Mouse (Mus musculus): ENCODE data around the gene Adrb1. TPM values are rescaled to one million over a fixed set of nuclear protein-coding genes. Genes with fewer than 3 reads are reported as not detected.
A peak's percentile ranks its signal among the peaks of the same experiment; 100 is the strongest.

Gene Adrb1
- 1.2 and 1.6 TPM in 2 replicates for polyA plus RNA-seq (2014; fragmentation: Nextera tagmentation; extraction: Ambion mirVana)

DNA sequence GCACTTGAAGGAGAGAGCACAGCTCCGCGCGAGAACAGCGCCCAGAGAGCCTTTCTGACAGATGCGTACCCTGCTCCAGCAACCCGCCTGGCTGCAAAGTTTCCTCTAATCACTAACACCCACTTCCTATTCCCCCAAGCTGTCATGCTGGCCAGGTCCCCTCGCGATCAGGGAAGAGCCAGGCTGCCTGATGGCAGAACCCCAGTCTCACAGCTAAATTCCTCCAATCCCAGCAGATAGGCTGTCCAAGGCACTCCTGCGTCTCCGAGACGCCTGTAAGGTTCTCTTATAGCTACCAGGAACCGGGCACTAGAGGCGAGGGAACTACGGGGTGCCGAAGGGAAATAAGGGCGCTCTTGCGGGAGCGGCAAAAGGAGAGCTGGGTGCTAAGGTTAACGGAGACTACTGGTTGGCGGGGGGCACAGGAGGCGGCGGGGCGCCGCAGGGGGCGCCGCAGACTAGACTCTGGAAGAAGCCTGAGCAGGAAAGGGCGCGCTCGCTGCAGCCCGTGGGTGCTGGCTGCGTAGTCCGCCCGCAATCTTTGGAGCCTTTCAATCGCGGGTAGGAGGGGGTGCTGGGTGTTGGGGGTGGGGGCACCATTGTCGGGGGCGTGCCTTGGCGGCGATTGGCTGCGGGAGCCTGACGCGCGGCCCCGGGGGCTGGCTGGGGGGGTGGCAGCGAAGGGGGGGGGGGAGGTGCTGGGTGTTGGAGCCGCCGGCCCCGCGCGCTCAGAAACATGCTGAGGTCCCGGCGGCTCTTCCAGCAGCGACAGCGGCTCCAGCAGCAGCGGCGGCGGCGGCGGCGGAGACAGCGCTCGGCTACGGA is at the start of gene Adrb1:
Gene Adrb1 (plus strand): TSS at position 813 of the 825 bp plus-strand sequence.
- peak; percentile 26; the same call in 1 of the 2 replicates for TF ChIP-seq CTCF (IDR thresholded peaks at IDR 0.05; ENCODE audit: low read depth)
- Histone ChIP-seq H3K27ac (ENCODE audit: low read depth) (no peak within 1 kb of the TSS), H3K9ac (peak within 1 kb of the TSS; percentile 54), H3K4me1 (ENCODE audit: insufficient read depth) (peaks cover 17% of the 10 kb centered on the region; the same call in 1 of the 2 replicates), H3K27me3 (ENCODE audit: insufficient read depth, low read length) (peaks cover 61% of the 10 kb centered on the region), H3K36me3 (ENCODE audit: insufficient read depth) (no peaks in the 10 kb centered on the region), H3K4me3 (ENCODE audit: low read depth, low read length) (peak within 1 kb of the TSS; percentile 59), H3K4me2 (peak within 1 kb of the TSS; percentile 94), H3K9me3 (ENCODE audit: low read depth, low read length) (no peaks in the 10 kb centered on the region)
- DNase-seq (peak; percentile 69), ATAC-seq (ENCODE audit: insufficient read depth) (peak; percentile 51; the same call in 1 of the 2 replicates)
- under 1% methylated on average over 62 of the region's 63 CpGs for WGBS

DNA sequence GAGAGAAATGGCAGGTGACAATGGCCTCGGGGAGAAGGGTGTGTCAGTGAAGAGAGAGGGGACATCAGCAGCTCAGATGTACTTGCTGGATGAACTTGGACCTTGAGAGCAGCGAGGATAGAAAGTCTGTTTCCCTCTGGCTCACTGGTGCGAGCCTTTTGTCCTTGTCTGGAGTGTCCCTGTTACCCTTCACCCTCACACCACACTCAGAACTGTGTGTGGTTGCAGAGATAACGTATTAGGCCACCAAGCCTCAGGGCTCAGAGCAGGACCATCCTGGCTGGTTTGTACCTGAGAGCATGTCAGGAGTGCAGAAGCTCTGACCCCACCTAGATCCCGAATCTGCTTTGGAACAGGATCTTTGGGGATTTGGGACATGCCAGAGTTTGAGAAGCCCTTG is 46.3 kb upstream of the Adrb1 start:
- no peak overlapping the region for H3K4me3 ChIP-seq (ENCODE audit: low read depth, low read length)
- no peak for TF ChIP-seq CTCF (IDR thresholded peaks at IDR 0.05; ENCODE audit: low read depth)
- H3K4me2 ChIP-seq: no peak overlapping the region
- no peaks in the 10 kb centered on the region for H3K27me3 ChIP-seq (ENCODE audit: insufficient read depth, low read length)
- 0 out of 2 replicates have a peak, but pooled peaks cover 2% of the 10 kb centered on the region for H3K4me1 ChIP-seq (ENCODE audit: insufficient read depth)
- ATAC-seq (ENCODE audit: insufficient read depth): no peak
- no peaks in the 10 kb centered on the region for H3K9me3 ChIP-seq (ENCODE audit: low read depth, low read length)
- no peak overlapping the region for H3K9ac ChIP-seq
- no peak overlapping the region for H3K27ac ChIP-seq (ENCODE audit: low read depth)
- DNase-seq: no peak
- H3K36me3 ChIP-seq (ENCODE audit: insufficient read depth): no peaks in the 10 kb centered on the region
- WGBS: 81% methylated on average over 5 of the region's 5 CpGs

DNA sequence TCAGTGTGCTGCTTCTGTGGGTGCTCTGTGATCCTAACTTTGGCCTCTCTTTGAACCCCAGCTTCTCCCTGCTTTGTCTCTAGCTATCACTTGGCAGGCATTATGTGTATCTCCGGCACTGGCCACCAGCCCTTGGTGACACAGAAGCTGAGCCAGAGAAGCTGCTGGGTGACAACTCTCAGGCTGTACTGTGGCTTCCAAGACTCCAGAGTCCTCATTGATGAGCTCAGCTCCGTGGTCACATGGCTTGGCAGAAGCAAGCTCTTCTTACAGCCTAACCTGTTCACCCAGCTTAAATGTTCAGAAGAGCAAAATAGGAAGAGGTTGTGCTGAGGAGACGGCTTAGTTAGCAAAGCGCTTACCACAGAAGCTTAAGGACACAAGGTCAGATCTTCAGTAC is 45.5 kb upstream of the Adrb1 start:
- H3K9me3 ChIP-seq (ENCODE audit: low read depth, low read length): no peaks in the 10 kb centered on the region
- no peak overlapping the region for H3K4me3 ChIP-seq (ENCODE audit: low read depth, low read length)
- H3K4me1 ChIP-seq (ENCODE audit: insufficient read depth): 0 out of 2 replicates have a peak, but pooled peaks cover 2% of the 10 kb centered on the region
- no peak for TF ChIP-seq CTCF (IDR thresholded peaks at IDR 0.05; ENCODE audit: low read depth)
- H3K27me3 ChIP-seq (ENCODE audit: insufficient read depth, low read length): no peaks in the 10 kb centered on the region
- ATAC-seq (ENCODE audit: insufficient read depth) (peak; percentile 42; the same call in 1 of the 2 replicates), DNase-seq (peak; percentile 68)
- no peak overlapping the region for H3K27ac ChIP-seq (ENCODE audit: low read depth)
- H3K36me3 ChIP-seq (ENCODE audit: insufficient read depth): no peaks in the 10 kb centered on the region
- H3K4me2 ChIP-seq: no peak overlapping the region
- H3K9ac ChIP-seq: no peak overlapping the region
- WGBS: 76% methylated on average over 4 of the region's 4 CpGs

DNA sequence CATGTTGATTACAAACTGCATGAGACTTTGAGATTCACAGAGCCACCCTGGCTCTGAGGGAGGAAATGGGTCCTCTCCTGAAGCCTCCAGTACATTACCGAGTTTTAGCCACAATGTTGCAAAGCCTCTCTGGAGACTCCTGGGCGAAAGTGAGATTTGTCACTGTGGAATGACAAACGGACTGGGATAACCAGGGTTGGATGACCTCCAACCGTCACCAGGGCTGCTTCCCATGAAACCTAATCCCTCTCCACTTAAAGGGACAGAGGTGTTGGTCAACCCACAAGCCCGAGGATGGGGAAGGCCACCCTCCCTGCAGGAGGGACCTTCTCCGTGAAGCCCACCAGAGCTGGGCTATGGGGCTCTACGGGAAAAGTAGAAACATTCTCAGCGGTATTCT is 44.4 kb upstream of the Adrb1 start:
- H3K9me3 ChIP-seq (ENCODE audit: low read depth, low read length): no peaks in the 10 kb centered on the region
- 28% methylated on average over 8 of the region's 8 CpGs for WGBS
- no peak overlapping the region for H3K4me2 ChIP-seq
- ATAC-seq (ENCODE audit: insufficient read depth) (peak; percentile 56; the same call in 1 of the 2 replicates), DNase-seq (peak; percentile 76)
- no peak for TF ChIP-seq CTCF (IDR thresholded peaks at IDR 0.05; ENCODE audit: low read depth)
- H3K9ac ChIP-seq: no peak overlapping the region
- no peak overlapping the region for H3K4me3 ChIP-seq (ENCODE audit: low read depth, low read length)
- H3K36me3 ChIP-seq (ENCODE audit: insufficient read depth): no peaks in the 10 kb centered on the region
- 0 out of 2 replicates have a peak, but pooled peaks cover 2% of the 10 kb centered on the region for H3K4me1 ChIP-seq (ENCODE audit: insufficient read depth)
- no peak overlapping the region; the same call in 1 of the 2 replicates for H3K27ac ChIP-seq (ENCODE audit: low read depth)
- H3K27me3 ChIP-seq (ENCODE audit: insufficient read depth, low read length): no peaks in the 10 kb centered on the region

DNA sequence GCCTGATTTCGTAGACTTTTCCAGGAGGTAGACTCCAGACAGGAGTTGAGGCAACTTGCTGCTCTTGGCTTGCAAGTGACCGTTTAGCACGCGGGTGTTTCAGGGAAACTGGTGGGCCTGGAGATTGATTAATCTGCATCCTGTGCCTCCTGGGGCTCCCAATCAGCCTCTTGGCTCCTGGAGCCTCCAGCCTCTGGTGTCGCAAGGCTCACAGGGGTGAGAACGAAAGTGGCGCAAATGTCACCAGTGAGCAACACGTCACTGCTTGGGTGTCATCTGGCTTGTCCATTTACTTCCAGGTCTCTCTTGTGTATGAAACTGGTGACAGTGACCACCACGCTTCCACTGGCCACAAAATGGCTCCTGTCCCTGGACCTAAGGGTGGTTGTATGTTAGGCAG is 43.5 kb upstream of the Adrb1 start:
- no peak overlapping the region for H3K27ac ChIP-seq (ENCODE audit: low read depth)
- no peak for ATAC-seq (ENCODE audit: insufficient read depth)
- H3K27me3 ChIP-seq (ENCODE audit: insufficient read depth, low read length): no peaks in the 10 kb centered on the region
- no peaks in the 10 kb centered on the region for H3K36me3 ChIP-seq (ENCODE audit: insufficient read depth)
- 0 out of 2 replicates have a peak, but pooled peaks cover 2% of the 10 kb centered on the region for H3K4me1 ChIP-seq (ENCODE audit: insufficient read depth)
- no peak overlapping the region for H3K4me2 ChIP-seq
- no peak overlapping the region for H3K9ac ChIP-seq
- H3K4me3 ChIP-seq (ENCODE audit: low read depth, low read length): no peak overlapping the region
- 70% methylated on average over 9 of the region's 9 CpGs for WGBS
- DNase-seq: no peak
- TF ChIP-seq CTCF (IDR thresholded peaks at IDR 0.05; ENCODE audit: low read depth): no peak
- H3K9me3 ChIP-seq (ENCODE audit: low read depth, low read length): no peaks in the 10 kb centered on the region

DNA sequence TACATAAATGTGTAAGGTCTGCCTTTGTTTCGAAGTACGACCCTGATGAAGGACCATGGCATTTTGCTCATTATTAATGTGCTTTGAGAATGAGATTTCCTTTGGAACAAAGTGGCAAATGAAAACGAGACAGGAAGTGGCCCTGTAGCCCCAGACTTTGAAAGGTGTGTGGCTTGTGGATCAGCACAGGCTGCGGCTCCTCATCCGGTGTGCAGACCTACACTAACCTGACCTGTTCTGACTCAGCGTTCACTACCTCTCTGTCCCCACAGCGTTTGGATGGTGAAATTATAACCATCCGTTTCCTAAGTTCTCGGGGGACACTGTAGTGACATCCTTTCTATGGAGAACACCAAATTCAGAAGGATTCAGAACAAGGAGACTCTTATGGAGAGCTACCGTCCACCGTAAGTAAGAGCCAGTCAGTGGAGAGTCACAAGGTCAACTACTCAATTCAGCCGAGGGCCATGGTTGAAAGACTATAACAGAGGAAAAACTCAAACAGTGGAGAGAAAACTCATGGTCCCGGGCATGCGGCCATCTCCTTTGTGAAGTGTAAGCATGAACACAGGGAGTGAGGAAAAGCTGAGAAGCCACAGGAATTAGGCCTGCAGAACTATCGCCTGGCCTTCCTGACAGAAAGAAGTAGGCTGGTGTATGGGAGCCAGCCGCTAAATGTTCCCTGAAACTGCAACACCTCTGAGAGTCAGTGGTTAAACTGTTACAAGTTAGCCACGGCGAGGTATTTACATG is 42.6 kb upstream of the Adrb1 start:
- TF ChIP-seq CTCF (IDR thresholded peaks at IDR 0.05; ENCODE audit: low read depth): no peak
- Histone ChIP-seq H3K36me3 (ENCODE audit: insufficient read depth) (no peaks in the 10 kb centered on the region), H3K27me3 (ENCODE audit: insufficient read depth, low read length) (no peaks in the 10 kb centered on the region), H3K9me3 (ENCODE audit: low read depth, low read length) (no peaks in the 10 kb centered on the region), H3K4me3 (ENCODE audit: low read depth, low read length) (no peak overlapping the region), H3K9ac (no peak overlapping the region), H3K4me2 (no peak overlapping the region), H3K4me1 (ENCODE audit: insufficient read depth) (0 out of 2 replicates have a peak, but pooled peaks cover 2% of the 10 kb centered on the region), H3K27ac (ENCODE audit: low read depth) (no peak overlapping the region)
- 70% methylated on average over 18 of the region's 18 CpGs for WGBS
- ATAC-seq (ENCODE audit: insufficient read depth) (no peak), DNase-seq (no peak)

DNA sequence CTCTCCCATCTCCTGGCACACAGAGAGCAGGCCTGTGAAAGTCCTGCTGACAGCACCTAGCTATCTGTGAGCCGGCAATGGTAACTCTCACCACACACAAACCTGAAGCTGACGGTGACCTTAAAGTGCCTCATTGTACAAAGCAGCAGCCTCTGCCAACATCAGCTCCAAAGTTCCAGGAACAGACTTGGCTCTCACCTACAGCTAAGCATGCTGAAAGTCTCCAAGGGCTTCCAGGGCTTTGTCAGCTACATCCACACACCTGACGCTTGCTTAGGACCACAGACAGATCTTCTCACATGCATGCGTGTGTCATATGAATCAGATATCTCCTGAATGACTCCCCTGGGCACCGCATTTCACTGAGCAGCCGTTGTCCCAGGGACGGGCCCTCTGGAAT is 42.0 kb upstream of the Adrb1 start:
- ATAC-seq (ENCODE audit: insufficient read depth) (no peak), DNase-seq (no peak)
- TF ChIP-seq CTCF (IDR thresholded peaks at IDR 0.05; ENCODE audit: low read depth): no peak
- Histone ChIP-seq H3K9me3 (ENCODE audit: low read depth, low read length) (no peaks in the 10 kb centered on the region), H3K27me3 (ENCODE audit: insufficient read depth, low read length) (no peaks in the 10 kb centered on the region), H3K4me3 (ENCODE audit: low read depth, low read length) (no peak overlapping the region), H3K4me2 (no peak overlapping the region), H3K36me3 (ENCODE audit: insufficient read depth) (no peaks in the 10 kb centered on the region), H3K4me1 (ENCODE audit: insufficient read depth) (0 out of 2 replicates have a peak, but pooled peaks cover 2% of the 10 kb centered on the region), H3K27ac (ENCODE audit: low read depth) (no peak overlapping the region), H3K9ac (no peak overlapping the region)
- 68% methylated on average over 7 of the region's 7 CpGs for WGBS

All from lung, embryonic 14.5 days (tissue).